Mouse (Mus musculus): ENCODE measurements around the gene Rarres1. TPM values are rescaled to one million over a fixed set of nuclear protein-coding genes. Genes with fewer than 3 reads are reported as not detected.

The Rarres1 gene
- polyA plus RNA-seq (2021; fragmentation: Nextera tagmentation), result 1.7 and 2.7 TPM in 2 replicates
- long read RNA-seq, experiment 1, transcript Rarres1-201 (6 exons, 1,325 nt), result major isoform, 10 of 10 reads
- long read RNA-seq, experiment 1, partial matches to known transcripts, result 0 of 10 reads
- long read RNA-seq, experiment 1, other reads (novel, unspliced or antisense), result 0 of 10 reads
- long read RNA-seq, experiment 2, partial matches to known transcripts, result 0 of 4 reads
- long read RNA-seq, experiment 2, other reads (novel, unspliced or antisense), result 0 of 4 reads

DNA sequence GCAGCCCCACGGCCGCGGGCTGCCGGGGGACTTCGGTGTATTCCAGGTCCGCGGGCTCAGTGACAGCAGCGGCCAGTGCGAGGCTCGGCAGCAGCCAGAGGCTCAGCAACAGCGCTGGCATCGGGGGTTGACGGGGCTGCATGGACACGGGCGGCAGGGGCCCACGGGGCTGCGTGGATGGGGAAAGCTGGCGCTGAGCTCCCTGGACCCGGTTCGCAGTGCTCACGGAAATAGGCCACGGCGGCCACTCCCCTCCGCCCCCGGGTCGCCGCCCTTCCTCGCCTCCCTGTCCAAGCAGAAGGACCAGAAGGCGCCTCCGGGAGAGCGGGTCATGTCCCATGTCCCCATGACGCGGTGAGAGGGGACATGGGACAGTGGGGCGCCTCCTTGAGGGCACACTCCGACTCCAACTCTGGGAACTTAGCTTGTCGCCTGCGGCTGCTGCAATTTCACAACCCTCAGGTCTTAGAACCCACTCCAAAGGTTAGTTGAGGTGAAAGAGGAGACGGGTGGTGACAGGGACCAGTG is at the start of gene Rarres1:
Gene Rarres1, minus strand, starts transcription at position 250 of the 528 bp plus-strand sequence.

DNA sequence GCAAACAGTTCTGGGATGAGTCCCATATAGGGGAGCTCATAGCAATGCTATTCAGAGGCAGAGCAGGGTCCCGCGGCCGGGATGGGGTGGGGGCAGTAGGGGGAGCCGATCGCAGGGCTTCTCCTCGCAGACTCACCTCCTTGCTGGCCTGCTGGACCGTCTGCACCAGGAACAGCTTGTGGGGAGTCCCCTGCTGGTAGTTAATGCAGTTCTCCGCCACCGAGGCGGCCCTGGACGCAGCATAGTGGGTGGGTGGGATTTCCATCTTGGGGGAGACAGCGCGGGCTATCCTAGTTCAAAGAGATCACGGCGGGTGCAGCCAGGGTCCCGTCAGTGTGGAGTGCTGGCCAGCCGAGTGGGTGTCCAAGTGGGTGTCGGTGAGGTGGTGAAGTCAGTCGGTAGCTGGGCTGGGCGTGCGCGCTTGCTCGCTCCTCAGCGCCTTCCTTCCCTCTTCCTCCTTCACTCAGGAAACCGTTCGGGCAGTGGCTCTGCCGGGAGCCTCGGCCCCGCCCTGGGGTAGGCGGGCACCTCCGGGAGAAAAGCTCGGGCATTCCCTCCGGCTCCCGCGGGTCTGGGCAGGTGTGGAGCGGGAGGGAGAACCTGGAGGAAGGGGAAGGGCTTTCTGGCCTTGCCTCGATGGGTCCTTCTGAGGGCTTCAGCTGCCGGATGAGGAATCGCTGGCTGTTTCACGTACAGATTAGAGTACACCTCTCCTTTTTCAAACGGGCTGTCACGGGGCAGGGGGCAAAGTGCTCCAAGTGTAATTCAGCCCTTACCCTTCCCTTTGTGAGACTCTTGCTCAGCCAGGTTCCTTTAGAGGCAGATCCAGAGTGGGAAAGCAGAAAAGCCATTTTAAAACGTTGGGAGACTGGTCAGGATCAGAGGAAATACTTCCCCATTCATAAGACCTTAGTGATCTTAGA is 51.6 kb downstream of the Rarres1 start, which contains the start of gene Lxn:
Gene Lxn, minus strand, starts transcription at position 477 of the 923 bp plus-strand sequence.

GRCm38 (mm10) chr3:67429999-67430380 is 85.3 kb downstream of the Rarres1 start, which contains the start of gene Gfm1:
Gfm1 (plus strand) TSS chr3:67430096.

Other genes with a start within 250 kb of the Rarres1 start
- 1.9 and 3.6 TPM in 2 replicates for gene Mlf1, start 141.4 kb downstream of the Rarres1 start, polyA plus RNA-seq (2021; fragmentation: Nextera tagmentation)
- not detected in 2 replicates for gene Gm17402, start 140.4 kb downstream of the Rarres1 start, polyA plus RNA-seq (2021; fragmentation: Nextera tagmentation)
- gene Gfm1, start 85.4 kb downstream of the Rarres1 start, polyA plus RNA-seq (2021; fragmentation: Nextera tagmentation), result 32.8 and 36.4 TPM in 2 replicates
- 90.3 and 118 TPM in 2 replicates for gene Lxn, start 51.6 kb downstream of the Rarres1 start, polyA plus RNA-seq (2021; fragmentation: Nextera tagmentation)
- 31.9 and 38.1 TPM in 2 replicates for gene Mfsd1, start 67.2 kb upstream of the Rarres1 start, polyA plus RNA-seq (2021; fragmentation: Nextera tagmentation)